Mouse (Mus musculus): ENCODE results near the gene Rap1gap.

GRCm38 (mm10) chr4:137667747-137668146 lies 3.2 kb downstream of the Rap1gap start:
- TF ChIP-seq CTCF (IDR thresholded peaks at IDR 0.05; ENCODE audit: low read depth) (no peak), EP300 (IDR thresholded peaks at IDR 0.05; ENCODE audit: low read depth) (no peak)
